Mouse (Mus musculus) kidney, postnatal 14 days (tissue): ENCODE measurements around the gene Lrrc23.
"Not testable (repeated sequence)": the region's sequence is repeated elsewhere in the genome, so short reads cannot be mapped to it uniquely, and the experiment has no call there.

ENCODE experiments used
- DNase-seq: peaks from one replicate; pipeline ENCODE4 v3.0.0; 2022; ENCODE audit warnings: mixed read lengths

Lrrc23 gene

DNA sequence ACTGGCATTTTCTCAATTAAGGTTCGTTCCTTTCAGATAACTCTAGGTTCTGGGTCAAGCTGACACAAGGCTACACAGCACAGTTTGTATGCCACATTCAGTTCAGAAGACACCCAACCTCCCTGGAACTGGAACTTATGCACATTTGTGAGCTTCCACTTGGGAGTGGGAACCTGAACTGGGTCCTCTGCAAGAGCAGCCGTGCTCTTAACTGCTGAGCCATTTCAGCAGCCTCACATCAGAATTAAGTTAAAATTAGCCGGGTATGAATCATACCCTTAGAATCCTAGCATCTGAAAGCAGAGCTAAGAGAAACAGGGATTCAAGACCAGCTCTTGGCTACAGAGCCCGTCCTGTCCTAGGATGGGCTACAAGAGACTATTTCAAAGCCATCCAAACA lies 27.8 kb upstream of the Lrrc23 start:
- DNase-seq, result no peak

DNA sequence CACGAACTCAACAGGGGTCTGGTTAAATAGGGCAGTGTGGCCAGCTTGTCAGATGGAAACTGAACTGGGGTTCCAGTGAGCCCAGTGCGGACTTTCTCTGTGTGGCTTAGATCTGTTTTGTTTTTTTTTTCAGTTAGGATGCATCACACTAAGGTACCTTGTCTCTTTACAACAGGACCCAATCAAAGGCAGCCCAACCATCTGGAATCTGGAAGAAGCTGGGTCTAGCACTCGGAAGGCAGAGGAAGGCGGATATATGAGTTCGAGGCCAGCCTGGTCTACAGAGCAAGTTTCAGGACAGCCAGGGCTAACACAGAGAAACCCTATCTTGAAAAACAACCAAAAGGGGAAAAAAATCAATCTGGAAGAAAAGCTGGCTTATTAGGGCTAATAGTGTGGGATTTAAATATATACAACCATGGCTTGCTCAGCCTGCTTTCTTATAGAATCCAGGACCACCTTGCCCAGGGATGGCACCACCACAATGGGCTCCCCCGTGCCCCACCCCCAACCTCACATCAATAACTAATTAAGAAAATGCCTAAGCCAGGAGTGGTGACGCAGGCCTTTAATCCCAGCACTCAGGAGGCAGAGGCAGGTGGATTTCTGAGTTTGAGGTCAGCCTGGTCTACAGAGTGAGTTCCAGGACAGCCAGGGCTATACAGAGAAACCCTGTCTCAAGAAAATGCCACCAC lies 27.1 kb upstream of the Lrrc23 start:
- DNase-seq, result no peak

DNA sequence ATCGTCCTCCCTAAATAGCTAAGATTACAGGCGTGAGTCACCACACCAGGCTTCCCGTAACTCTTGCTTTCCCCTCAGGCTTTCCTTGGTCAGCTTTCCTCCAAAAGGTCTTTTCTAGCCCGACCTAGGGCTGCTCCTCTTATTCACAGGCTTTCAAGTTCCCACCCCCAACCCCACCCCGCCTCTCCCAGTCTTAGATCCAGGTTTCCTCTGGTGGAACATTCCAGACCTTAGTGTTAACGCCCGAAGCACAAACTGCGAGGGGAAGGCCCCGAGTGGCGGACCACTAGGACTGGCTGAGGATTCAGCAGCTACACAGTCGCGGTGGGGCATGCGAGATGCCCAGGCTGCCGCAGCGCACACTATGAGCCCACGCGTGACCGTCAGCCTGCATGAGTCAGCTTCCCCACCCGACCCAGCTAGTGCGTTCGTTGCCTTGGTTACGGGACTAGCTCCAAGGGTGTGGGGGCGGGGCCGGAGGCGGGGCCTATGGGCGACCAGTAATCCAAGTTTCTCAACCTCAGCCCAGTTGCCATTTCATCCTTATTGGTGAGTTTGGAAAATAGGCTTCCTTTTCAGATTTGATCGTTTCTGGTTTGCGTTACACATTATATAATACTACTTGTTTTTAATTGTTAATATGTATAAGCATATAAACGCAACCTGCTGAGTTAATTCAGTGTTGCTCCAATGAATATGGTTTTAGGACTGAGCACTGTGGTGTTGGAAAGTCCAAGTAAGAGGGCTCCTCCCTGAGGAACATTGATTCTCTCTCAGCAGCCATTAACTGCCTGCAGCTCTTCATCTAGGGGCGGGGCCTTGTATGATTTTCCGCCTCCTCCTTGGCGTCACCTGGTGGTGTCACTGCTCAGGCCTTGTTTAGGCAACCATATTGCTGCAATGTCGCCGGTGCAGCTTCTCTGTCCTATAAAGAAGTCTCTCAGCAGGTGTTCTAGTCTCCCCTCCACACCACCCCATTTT lies 26.1 kb upstream of the Lrrc23 start:
- DNase-seq, result peak; percentile 96

DNA sequence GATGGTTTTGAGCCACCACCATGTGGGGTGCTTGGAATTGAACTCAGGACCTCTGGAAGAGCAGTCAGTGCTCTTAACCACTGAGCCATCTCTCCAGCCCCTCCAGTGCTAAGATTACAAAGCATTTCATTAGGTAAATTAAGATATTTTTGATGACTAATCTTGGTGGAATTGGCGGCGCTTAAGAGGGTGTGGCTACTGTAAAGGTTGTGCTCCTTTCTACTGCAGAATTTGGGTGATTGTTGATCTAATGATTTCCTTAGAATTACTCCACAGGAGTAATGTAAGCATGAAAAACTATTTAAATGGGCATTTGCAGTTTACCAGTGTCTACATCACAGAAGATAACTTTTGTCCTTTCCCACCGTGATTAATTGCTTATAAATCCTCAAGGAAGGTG lies 24.8 kb upstream of the Lrrc23 start:
- DNase-seq, result no peak

DNA sequence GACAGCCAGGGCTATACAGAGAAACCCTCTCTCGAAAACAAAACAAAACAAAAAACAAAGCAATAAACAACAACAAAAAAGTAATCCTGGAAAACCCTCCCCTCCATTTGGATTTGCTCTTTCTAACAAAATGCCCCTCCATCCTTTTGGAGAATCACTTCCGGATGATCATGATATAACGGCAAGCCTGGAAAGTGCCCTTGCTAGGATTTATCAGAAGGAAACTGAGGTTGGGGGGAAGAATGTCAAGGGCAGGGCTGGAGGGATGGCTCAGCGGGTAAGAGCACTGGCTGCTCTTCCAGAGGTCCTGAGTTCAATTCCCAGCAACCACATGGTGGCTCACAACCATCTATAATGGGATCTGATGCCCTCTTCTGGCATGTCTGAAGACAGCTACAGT lies 24.2 kb upstream of the Lrrc23 start:
- not testable (repeated sequence) for DNase-seq

DNA sequence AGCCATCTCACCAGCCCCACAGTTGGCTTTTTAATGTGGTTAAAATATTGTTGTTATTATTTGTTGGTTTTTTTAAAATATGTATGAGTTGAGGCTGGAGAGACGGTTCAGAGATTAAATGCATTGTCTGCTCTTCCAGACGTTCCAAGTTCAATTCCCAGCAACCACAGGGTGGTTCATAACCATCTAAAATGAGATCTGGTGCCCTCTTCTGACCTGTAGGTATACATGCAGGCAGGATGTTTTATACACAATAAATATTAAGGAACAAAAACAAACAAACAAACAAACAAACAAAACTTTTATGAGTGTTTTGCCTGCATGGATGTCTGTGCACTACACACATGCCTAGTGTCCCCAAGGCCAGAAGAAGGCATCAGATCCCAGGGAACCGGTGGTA lies 23.5 kb upstream of the Lrrc23 start:
- no peak for DNase-seq

DNA sequence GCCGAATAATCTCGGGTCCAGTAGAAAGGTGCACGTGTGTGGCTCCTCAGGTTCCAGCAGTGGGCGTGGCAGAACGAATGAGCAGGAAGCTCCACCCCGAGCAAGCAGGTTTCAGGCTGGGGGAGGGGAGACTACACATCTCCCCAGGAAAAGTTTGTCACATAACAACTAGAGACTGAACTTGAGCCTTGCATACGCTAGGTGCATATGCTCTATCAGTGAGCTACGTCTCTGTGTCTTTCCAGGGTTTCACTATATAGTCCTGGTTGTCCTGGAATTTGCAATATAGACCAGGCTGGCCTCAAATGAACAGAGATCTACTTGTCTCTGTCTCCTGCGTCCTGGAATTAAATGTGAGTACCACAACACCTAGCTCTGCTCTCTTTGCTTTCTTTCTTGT lies 22.9 kb upstream of the Lrrc23 start:
- not testable (repeated sequence) for DNase-seq

DNA sequence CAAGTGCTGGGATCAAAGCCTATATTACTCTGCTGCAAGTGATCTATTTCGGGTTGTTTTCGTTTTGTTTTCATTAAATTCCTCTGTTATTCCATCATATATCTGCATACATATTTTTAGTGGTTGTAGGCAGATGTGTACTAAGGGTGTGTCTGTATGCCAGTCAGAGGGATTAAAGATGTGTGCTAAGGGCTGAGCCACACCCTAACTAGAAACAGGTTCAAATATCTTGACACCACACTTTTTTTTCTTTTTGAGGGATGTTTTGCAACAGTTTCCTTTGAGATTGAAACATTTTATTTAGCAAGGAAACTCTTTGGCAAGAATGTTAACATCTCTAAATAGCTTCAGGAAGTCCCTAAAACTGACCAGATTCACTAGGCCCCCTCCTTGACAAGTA lies 16.7 kb upstream of the Lrrc23 start:
- DNase-seq, result no peak

DNA sequence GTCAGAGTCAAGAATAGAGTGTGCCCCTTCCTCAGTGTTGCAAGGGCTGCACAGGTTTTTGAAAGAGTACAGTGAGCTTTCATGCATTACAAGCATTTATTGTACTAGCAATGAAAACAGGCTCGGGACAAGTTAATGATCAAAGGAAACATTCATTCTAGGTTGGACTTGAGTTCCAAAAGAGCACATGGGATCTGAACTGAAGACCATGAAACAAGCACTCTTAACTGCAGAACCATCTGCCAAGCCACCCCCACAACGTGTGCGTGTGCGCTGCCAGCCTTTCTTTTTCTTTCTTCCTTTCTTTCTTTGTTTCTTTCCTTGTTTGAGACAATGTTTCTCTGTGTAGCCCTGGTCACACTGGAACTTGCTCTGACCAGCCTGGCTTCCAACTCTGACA lies 16.3 kb upstream of the Lrrc23 start:
- peak; percentile 60 for DNase-seq

DNA sequence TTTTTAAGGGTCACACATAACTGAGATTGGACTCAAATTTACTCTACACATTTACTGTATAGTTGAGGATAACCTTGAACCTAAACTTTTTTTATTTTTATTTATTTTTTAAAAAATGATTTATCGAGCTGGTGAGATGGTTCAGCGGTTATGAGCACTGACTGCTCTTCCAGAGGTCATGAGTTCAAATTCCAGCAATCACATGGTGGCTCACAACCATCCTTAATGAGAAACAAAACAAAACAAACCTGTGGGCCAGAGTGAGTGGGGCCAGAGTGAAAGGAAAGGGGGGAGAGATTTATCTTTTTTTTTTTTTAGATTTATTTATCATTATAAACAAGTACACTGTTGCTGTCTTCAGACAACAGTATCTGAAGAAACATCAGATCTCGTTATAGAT lies 12.4 kb upstream of the Lrrc23 start:
- no peak for DNase-seq

DNA sequence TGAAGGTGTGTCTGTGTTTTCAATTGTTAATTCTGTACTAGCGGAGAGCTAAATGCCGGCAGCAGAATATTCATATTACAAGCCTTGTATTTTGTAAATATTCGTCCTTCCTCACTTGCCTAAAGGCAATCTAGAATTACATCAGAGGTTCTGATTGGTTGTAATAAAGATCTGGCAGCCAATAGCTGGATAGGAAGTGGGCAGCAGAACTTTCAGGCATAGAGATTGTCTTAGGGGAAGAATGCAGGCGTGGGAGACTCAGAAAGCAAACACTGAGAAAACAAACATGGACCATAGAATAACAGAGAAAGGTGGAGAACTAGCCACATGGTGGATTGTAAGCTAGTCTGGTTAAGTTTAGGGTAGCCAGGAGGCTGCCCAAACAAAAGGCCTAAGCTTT lies 10.6 kb upstream of the Lrrc23 start:
- no peak for DNase-seq

DNA sequence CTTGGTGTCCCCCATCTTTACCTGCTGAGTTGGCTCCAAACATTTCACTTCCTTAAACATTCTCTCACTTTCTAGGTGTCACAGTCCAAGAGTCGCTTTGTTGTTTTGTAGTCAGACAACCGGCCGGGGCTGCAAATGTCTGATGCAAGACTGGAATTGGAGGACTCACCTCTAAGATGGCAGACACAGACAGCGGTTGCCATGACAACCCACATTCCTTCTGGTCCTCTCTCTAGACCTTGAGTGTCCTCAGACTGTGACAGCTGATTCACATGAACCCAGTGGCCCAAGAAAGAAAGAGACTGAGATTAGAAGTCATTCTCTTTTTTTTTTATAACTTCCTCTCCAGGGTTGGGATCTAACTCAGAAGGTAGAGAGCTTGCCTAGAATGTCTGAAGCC lies 10.0 kb upstream of the Lrrc23 start:
- no peak for DNase-seq

DNA sequence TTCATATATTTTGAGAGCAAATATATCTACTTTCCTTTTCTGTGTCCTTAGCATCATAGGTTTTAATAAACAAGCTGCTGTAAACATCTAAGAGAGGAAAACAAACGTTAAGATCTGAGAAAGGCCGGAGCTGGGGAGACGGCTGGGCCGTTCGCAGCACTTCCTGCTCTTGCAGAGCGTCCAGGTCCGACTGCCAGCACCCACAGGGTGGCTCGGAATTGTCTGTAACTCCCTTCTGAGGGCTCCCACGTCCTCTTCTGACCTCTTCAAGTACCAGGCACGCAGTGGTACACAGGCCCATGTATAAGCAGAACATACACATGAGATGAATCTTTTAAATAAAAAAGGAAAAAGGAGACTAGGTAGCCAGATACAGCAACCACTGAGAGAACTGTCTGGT lies 8.2 kb upstream of the Lrrc23 start:
- no peak for DNase-seq

DNA sequence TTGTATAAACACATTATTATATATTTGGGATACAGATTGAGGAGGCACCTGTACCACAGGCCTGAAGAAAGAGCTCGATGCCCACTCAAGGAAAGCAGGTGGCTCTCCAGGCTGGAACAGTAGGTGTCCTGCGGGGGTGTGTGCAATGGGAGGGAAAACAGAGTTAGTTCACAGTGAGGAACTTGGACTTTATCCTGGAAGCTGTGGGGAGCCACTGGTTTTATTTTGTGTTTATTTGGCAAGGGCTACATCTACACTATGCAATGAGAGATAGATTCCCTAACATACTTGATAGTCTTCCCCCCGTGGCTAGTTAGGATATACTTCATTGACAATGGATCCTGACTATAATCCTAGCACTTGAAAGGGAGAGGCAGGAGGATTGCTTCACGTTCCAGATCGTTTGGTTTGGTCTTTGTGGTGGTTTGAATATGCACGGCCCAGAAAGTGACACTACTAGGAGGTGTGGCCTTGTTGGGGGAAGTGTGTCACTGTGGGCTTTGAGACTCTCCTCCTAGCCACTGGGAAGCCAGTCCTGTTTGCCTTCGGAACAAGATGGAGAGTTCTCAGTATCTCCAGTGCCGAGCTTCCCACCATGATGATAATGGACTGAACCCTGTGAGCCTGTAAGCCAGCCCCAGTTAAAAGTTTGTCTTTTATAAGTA lies 7.4 kb upstream of the Lrrc23 start:
- DNase-seq, result peak; percentile 25

DNA sequence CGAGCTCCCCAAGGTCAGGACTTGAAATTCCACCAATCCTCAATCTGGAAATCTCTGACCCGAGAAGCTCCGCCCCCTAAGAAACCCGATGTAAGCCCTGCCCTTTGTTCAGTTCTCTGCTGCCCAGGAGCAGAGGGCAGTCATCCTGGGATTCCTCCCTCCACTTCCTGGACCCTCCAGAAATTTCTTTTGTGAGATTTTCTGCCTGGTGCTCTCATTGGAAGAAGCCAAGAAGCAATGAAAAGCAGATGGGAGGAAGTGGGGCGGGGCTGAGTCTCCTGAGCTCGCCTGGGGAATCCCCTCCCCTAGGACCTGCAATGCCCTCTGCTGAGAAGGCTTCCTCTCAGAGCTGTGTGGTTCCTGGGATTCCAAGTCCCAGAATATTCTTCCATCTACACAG lies 2.9 kb upstream of the Lrrc23 start:
- DNase-seq, result peak; percentile 53

DNA sequence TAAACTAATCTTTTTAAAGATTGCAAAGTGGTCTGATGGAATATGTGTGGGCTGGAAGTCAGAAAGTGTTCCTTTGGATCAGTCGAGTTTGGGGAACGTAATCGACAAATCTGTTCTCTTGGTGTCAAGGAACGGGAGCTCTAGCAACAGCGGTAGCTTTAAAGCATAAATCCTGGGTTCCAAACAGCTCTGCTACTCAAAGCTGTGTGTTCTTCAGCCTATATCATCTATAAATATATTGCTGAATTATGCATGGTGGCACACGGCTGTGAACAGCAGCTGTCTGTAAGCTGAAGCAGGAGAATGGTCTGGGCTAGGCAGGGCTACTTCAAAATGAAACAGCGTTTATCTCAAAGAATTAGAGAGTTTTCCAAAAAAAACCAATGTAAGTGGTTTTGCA lies 1.4 kb upstream of the Lrrc23 start:
- DNase-seq, result no peak

DNA sequence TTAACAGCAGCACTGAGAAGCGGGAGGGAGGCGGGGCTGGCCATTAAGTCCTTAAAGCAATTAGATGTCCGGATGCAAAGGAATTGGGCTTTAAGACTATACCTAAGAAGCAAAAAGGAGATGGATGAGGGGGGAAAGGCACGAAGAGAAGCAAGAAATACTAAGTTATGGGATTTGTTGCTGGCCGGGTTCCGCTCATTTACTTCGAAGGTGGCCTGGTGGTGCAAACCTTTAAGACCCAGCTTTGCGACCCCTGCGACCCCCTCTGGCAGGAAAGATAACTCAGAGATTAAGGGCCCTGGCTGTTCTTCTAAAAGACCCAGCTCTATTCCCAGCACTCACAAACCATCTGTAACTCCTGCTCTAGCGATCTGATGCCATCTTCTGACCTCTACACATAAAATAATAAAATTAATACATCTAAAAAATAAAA lies 473 bp upstream of the Lrrc23 start:
- DNase-seq, result no peak

DNA sequence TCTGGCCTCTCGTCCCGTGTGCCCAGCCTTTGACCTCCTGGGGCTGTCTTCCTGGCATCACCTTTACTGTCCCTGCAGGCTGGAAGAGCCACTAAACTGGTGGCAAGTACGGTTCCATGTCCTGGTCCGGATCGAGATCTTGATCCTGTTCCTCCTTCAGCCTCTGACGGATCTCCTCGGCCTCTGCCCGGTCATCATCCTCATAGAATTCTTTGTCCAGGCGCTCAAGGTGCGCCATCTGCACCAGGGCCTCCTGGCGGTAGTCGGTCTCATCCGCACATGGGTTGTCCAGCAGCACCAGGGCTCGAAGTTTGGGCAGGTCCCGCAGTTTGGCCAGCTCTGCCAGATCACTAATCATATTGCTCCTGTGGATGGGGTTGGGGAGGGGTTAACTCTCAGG lies 9.0 kb downstream of the Lrrc23 start:
- DNase-seq, result no peak

DNA sequence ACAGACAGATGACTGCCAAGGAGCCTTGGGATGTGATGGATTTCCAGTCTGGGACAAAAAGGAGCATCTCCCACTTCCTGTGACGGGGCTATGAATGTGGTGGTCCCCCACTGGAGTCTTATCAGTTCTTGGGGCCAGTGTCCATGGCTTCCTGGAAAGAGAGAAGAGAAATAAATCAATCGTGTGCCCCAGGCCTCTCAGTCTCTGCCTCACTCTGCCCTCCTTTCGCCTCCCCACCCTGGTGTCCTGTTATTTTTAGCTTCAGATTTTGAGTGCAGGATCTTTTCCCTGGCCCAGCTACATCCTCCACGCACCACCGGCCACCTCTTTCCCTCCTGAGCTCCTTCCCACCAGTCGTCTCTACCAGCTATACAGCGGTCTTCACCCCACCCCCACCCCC lies 9.5 kb downstream of the Lrrc23 start:
- no peak for DNase-seq

DNA sequence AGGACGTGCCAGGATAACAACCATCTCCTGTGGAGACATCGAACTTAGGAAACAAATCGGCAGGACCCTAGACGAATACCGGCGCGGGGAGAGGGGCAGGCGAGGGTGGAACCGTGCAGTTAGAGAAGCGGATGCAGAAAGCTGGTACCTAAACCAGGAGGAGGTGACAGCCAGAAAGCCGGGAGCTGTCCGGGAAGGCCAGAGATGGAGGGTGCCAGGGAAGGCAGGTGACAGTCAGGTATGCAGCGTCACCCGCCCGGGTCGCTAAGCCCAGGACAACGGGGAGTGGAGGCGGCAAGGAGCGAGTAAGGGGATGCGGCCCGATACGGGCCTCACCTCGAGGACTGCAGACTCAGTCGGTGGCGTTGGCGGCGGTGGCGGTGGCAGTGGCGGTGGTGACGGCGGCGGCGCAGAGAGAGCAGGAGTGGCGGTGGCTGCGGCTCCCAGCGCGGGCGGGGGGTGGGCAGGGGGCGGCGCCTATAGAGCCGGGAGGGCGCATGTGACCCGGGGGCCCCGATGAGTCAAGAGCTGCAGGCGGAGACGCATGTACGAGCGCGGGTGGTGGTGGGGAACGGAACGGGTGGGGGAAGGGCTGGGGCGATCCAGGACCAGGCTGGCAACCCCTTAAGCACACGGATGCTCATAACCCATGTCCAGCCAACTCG lies 10.3 kb downstream of the Lrrc23 start, which contains the start of gene Eno2:
TSS of gene Eno2 (minus strand) at position 573 of the 665 bp plus-strand sequence.
- DNase-seq, result peak; percentile 54

DNA sequence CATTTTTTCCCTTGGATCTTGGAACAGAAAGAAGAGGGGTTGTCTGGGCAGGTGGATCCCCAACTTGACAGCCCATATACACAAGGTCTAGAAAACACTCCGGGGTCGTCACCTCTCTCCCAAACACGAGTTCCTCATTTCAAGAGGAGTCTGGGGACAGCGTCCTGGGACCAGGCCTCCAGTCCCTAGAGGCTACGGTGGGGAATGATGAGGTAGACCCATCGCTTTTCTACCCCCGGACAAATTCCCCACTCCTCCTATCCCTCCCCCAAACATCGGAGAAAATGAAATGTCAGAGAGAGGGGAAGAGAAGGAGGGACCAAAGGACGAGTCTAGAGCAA lies 10.9 kb downstream of the Lrrc23 start:
- DNase-seq, result no peak

DNA sequence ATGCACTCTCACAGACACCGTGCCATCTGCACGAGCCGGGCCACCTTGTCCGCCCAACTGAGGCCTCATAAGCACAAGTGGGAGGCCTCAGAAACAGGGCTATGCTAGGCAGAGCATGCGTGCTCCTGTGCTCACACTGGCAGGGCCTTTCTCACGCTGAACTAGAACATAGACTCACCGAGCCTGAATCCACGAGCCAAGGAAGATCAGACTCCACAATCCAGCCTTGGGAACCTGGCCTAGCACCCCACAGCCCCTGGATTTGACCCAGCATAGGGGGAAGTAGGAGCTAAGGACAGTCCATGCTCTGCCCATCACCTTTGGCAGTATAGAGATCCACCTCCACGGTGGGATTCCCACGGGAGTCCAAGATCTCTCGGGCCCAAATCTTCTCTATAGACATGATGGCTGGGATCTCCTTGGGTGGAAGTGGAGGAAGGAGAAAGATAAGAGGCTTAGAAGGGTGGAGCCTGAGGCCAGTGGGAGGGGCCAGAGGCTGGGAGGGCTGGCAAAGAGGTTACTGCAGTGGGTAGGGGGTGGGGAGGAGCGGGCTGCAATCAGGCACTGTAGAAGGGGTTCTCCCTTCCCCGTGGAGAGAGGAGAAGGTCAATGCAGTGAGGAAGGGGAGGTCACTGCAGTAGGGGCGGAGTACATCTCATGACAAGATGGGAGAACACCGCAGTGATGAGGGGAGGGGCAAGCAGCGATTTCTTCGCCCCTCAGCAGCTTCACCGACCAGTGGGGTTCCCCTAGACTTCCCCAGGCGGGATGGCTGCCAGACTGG lies 11.4 kb downstream of the Lrrc23 start:
- no peak for DNase-seq
